Mouse (Mus musculus) embryonic stem cell, embryonic (primary cell): ENCODE measurements around the gene Lce1h.

ENCODE experiments used
- CTCF ChIA-PET, 4 experiments: fragments of 300-600 bp in 2 of 4; fragments of 350-600 bp in 2 of 4; sonication (Branson Sonifier 250); formaldehyde crosslinking; loops; one replicate each; lab custom pipeline; 2022; ENCODE audit warnings: inconsistent platforms in 2 of 4; lab: Charles Lee
- POLR2A ChIA-PET, 4 experiments: fragments of 300-600 bp in 2 of 4; fragments of 350-600 bp in 2 of 4; sonication (Branson Sonifier 250); formaldehyde crosslinking; loops; one replicate each; lab custom pipeline; 2022; ENCODE audit warnings: antibody characterized with exemption in 4 of 4, inconsistent platforms in 1 of 4; lab: Charles Lee

Gene Lce1h

DNA sequence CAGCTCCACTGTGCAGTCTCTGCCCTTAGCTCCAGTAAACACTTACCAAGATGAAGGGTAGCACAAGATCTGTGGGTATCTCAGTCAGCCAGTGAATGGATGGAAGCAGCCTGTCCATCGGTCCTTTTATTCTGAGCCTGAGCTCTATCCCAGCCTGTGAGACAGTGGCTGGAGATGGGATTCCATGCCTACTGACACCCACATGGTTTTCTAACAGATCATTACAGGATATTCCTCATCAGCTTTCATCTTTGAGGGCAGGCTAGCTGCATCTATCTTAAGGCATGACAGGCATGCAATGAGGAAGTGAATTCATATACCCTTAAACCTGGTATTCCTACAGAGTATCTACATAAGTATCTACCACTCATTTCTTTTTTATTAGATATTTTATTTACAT lies at the start of gene Lce1h:
Gene Lce1h, minus strand, starts transcription at position 101 of the 400 bp plus-strand sequence.
- POLR2A ChIA-PET = interaction anchor here in 1 of 4 experiments (0.7 kb wide), 1 partner anchor 169 kb away, joined by 7 read pairs; no protein-coding TSS in a partner anchor
- CTCF ChIA-PET = interaction anchor here in 3 of 4 experiments (0.6 to 1.0 kb wide), 4 partner anchors 9 to 1373 kb away, joined by 3 to 5 read pairs (median 4); no protein-coding TSS in a partner anchor

DNA sequence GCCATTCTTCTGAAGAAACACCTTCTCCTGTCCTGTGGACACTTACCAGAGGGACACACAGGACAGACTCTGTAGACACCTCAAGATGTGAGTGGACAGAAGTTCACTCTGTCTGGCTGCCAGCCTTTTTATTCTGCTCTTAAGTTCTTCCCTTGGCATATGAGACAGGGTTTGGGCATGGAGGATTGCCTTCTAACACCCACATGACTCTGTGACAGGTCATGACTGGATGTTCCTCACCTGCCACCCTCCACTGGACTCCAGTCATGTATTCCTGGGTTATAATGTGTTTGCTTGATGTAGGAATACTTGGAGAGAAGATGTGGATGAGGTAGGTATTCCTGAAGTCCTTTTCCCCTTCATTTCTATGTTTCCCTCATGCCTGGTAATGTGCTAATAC lies 42.9 kb upstream of the Lce1h start, which contains the start of gene Lce1k:
Gene Lce1k, minus strand, starts transcription at position 101 of the 400 bp plus-strand sequence.
- ChIA-PET CTCF (no interaction called here), POLR2A (no interaction called here)

DNA sequence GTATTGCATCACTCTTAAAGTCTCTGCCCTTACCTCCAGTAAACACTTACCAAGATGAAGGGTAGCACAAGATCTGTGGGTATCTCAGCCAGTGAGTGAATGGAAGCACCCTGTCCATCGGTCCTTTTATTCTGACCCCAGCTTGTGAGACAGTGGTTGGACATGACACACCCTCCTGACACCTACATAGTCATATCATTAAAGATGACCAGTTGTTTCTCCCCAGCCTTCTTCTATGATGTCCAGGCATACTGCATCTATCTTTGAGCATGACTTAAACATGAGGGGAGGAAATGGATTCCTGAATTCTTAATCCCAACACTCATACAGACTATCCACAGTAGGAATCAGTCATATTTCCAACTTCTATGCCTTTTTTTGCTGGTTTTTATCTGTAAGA lies 25.5 kb upstream of the Lce1h start, which contains the start of gene Lce1j:
Gene Lce1j, minus strand, starts transcription at position 101 of the 400 bp plus-strand sequence.
- ChIA-PET POLR2A (no interaction called here), CTCF (no interaction called here)

DNA sequence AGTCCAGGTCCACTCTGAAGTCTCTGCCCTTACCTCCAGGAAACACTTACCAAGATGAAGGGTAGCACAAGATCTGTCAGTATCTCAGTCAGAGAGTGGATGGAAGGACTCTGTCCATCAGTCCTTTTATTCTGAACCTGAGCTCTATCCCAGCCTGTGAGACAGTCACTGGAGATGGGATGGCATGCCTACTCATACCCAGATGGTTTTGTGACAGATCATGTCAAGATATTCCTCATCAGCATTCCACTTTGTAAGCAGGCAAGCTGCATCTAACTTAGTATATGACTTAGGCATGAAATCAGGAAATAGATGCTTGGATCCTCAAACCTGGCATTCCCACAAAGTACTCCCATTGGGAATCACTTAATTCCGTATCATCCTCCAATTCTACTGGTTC lies 13.9 kb upstream of the Lce1h start, which contains the start of gene Lce1i:
Gene Lce1i, minus strand, starts transcription at position 101 of the 400 bp plus-strand sequence.
- CTCF ChIA-PET = no interaction called here
- POLR2A ChIA-PET = no interaction called here

DNA sequence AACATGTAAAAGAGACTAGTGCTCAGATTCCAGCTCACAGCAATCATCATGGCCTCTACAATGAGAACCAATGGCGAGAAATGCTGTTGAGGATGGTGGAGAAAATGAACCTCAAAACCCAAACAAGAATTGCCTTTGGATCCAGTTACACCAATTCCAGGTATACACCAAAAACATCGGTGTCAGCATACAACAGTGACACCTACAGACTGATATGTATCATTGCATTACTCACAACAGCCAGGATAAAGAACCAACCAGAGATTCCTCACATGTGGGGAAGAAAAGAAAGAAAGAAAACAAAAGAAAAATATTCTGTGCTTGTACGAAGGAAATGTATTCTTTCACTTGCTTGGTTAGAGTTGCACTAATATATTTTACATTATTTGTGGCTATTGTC lies 6.7 kb upstream of the Lce1h start:
- ChIA-PET CTCF (no interaction called here), POLR2A (no interaction called here)

DNA sequence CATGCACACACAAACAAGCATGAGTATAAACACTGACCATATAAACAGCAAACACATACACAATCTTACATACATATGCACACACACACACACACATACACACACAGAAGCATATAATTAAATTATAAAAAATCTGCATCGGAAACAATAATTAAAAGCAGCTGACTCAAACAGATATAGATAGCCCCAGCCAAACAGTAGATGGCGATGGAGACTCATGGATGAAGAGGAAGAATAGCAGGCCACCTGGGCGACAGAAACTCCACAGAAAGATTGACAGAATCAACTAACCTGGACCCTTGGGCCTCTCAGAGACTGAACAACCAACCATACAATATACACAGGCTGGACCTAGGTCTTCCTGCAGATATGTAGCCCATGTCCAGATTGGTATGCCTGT lies 11.7 kb downstream of the Lce1h start:
- ChIA-PET CTCF (interaction anchor here in 1 of 4 experiments (1.3 kb wide), 1 partner anchor 278 kb away, joined by 4 read pairs; no protein-coding TSS in a partner anchor), POLR2A (no interaction called here)

DNA sequence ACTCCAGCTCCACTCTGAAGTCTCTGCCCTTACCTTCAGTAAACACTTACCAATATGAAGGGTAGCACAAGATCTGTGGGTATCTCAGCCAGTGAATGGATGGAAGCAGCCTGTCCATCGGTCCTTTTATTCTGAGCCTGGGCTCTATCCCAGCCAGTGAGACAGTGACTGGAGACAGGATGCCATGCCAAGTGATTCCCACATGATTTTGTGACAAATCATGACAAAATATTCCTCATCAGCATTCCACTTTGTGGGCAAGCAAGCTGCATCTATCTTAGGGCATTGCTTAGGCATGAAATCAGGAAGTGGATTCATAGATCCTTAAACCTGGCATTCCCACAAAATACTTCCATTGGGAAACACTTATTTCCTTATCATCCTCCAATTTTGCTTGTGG lies 12.6 kb downstream of the Lce1h start, which contains the start of gene Lce1g:
Gene Lce1g, minus strand, starts transcription at position 101 of the 400 bp plus-strand sequence.
- CTCF ChIA-PET = no interaction called here
- POLR2A ChIA-PET = no interaction called here

DNA sequence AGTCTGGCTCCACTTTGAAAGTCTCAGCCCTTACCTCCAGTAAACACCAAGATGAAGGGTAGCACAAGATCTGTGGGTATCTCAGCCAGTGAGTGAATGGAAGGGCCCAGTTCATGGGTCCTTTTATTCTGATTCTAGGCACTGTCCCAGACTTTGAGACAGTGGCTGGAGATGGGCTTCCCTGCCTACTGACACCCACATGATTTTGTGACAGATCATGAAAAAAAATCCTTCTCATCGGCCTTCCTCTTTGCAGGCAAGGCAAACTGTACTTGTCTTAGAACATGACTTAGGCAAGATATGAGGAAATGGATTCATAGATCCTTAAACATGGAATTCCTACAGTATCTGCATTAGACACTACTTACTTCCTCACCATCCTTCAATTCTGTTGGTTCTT lies 25.9 kb downstream of the Lce1h start, which contains the start of gene Gm38119:
Gene Gm38119, minus strand, starts transcription at position 101 of the 400 bp plus-strand sequence.
- ChIA-PET CTCF (no interaction called here), POLR2A (no interaction called here)

DNA sequence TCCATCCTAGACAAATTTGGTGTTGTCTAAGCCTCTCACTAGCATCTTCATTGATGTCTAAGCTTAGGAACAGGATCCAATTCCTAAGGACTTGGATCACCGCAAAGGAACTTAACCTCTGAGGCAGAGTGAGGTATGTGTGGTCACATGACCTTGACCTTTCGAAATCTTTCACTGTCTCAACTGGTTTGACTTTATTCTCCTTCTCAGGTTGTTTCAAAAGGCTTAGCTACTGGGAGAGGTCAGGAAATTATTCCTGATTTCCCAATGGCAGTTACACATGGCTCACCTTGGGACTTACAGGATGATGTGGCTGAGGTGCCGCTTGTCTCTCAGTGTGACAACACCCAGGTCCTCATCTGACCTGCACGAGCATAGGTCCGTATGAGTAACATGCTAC lies 42.2 kb downstream of the Lce1h start:
- POLR2A ChIA-PET = no interaction called here
- CTCF ChIA-PET = no interaction called here

DNA sequence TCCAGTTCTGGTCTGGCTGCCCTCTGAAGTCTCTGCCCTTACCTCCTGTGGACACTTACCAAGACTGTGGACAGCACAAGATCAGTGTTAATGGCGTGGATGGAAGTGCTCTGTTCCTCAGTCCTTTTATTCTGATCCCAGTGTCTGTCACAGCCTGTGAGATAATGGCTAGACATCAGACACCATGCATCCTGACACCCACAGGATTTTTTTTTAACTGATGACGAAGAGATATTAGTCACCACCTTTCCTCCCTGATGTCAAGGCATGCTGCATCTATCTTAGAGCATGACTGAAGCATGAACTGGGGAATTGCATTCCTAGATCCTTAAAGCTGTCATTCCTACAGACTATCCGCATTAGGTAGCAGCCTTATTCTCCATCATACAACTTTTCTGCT lies 44.6 kb downstream of the Lce1h start, which contains the start of gene Lce1f:
Gene Lce1f, minus strand, starts transcription at position 101 of the 400 bp plus-strand sequence.
- ChIA-PET CTCF (no interaction called here), POLR2A (no interaction called here)

DNA sequence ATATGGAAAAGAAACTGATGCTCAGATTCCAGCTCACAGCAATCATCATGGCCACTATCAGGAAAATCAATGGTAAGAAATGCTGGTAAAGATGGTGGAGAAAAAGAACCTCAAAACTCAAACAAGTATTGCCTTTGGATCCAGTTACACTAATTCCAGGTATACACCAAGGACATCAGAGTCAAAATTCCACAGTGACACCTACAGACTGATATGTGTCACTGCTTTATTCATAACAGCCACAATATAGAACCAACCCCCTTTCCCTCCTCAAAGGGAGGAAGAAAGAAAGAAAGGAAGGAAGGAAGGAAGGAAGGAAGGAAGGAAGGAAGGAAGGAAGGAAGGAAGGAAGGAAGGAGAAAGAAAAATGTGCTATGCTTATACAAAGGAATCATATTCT lies 49.7 kb downstream of the Lce1h start:
- CTCF ChIA-PET = no interaction called here
- POLR2A ChIA-PET = no interaction called here
